Mouse (Mus musculus) embryonic fibroblast, embryonic 13.5 days (primary cell): ENCODE results near the gene Ager.

Experiments used
- CTCF ChIP-seq: IDR thresholded peaks from 2 replicates; pipeline ENCODE4 v1.5.1; 2011; ENCODE audit warnings: mild to moderate bottlenecking, control low read depth, low read length, moderate library complexity, borderline replicate concordance; ENCODE audit not compliant: insufficient read depth
- POLR2A ChIP-seq: IDR thresholded peaks from 2 replicates; pipeline ENCODE4 v1.6.1; 2011; ENCODE audit warnings: low read depth, mild to moderate bottlenecking, control low read depth, low read length, moderate library complexity

DNA sequence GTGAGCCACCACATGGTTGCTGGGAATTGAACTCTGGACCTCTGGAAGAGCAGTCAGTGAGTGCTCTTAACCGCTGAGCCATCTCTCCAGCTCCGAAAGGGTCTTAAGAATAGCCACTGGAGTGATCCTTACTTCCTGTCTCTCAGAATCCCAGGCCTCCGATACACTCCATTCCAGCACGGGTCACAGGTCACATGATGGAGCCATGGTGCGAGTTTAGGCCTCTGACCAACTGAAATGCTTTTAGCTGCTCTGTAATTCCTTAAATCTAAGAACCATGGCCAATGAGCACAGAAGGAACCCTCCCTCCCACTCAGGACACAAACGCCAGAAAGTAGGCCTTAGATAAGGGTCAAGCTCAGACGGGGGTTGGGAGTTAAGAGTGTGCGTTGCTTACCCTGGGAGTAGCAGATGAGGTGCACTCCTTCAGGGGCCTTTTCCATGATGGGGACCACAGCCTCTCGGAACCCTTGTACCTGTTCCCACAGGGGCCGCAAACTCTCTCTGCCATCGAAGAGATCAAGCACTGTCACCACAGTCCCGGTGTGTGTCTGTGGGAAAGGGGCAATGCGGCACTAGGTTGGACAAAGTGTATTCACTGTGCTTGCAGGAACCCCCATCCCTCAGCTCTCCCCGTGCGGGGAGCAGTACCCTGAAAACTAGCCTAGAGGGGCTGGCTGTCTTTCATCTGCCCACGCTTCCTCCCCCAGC is 28.6 kb downstream of the Ager start:
- TF ChIP-seq CTCF (no peak), POLR2A (no peak)
